Mouse (Mus musculus): ENCODE data around the gene Fam163b.

Gene Fam163b

DNA sequence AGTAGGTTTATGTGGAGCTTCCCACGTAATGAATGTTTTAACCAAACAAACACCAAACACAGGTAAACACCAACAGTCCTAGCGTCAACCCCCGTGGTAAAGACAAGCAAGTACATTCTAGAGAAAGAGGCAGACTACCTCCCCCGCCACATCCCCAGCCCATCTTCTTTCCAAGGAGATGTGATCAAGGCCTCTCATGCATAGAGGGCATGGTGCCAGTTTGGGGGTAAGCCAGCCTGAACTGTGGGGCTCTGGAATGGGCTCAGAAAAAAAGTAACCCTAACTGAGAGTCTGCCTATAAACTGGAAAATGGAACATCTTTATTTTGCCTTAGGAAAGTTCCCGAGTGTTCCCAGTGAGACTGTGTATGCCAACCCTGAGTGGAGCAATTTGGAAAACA, 6.4 kb downstream of the Fam163b start:
- no peak for DNase-seq (ENCODE audit: low read depth, low spot score)

DNA sequence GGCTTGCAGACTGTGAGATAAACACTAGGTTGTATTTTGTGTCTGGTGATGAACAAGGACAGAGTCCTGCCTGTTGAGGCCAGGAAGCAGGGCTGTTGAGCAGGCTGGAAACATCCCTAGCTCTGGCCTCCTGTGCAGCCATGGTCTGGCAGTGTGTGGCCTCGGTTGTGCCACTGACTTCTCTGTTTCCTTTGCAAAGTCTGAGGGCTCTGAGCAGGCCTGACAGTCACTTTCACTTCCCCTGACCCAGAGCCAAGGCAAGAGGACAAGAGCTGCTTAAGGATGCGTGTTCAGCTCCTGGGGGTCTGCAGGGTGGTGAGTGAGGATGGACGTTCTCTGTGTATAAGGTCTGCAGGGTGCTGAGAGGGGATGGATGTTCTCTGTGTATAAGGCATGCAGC, 13.3 kb downstream of the Fam163b start:
- DNase-seq (ENCODE audit: low read depth, low spot score) = no peak

DNA sequence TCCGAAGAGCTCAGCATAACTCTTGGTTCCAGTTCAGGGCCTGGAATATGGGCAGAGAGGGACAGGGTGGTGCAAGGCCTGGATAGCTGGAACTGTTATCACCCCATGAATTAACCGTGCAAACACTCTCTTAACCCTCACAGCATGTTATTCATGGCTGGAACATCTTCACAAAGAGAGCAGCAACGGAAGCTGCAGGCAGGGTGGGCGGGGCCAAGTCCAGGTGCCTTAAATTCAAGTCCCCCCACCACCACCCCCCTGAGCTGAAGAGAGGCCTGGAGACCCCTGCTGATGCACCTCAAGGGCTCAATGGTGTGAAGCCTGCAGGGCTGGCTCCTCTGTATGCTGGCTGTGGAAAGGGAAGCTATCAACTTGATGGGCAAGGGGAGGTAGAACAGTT, 15.8 kb downstream of the Fam163b start:
- no peak for DNase-seq (ENCODE audit: low read depth, low spot score)

DNA sequence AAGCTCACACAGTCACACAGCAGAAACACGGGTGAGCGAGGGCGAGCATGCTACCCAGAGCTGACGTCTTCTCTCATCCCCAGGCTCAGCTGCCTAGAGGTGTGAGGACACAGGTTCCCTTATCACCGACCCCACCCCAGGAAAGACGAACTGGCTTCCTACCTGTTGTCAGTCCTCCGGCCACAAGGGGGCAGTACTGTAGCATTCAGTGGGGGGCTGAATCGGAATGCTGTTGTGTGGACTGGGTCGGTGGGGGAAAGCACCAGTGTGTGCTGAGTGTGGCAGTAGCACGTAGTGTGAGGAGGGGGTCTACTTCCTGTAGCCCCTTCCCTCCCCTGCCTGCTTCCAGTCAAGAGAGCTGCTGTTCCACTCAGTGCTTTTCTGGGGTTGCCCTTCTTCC, 16.3 kb downstream of the Fam163b start:
- DNase-seq (ENCODE audit: low read depth, low spot score) = peak; percentile 74

DNA sequence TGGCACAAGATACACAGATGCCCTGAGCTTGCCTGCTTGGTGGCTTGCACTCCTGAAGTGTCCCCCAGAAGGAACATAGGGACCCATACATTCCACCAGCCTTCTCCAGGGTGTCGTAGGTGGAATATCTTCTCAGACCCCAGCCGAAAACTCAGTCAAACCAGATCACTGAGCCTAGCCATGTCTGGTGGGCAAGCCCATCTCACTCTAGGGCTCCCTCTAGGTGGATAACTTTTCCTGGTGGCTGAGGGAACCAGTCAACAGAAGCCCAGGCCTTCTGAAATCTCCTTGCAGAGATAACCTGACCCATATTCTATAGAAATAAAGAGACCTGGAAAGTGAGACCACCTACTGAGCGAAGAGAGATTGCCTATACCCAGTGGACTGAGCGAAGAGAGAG, 19.2 kb downstream of the Fam163b start:
- DNase-seq (ENCODE audit: low read depth, low spot score) = no peak

DNA sequence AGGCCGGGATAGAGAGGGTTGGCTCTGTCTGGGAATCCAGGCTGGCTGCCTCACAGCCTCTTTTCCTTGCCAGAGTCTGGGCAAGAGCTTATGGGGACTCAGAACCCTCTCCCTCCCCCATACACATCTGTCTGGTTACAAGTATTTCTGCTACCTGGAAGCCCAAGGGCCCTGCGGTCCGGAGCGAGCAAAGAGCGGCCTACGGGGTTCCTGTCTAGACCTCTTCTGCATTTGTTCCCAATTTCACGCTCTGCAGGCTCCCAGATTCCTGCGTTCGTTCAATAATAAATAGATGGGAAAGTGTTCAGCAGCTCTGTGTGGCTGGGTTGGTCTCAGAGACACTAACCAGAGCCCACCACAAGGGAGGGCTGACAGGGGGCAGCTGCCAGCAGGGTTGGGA, 19.7 kb downstream of the Fam163b start:
- no peak for DNase-seq (ENCODE audit: low read depth, low spot score)

DNA sequence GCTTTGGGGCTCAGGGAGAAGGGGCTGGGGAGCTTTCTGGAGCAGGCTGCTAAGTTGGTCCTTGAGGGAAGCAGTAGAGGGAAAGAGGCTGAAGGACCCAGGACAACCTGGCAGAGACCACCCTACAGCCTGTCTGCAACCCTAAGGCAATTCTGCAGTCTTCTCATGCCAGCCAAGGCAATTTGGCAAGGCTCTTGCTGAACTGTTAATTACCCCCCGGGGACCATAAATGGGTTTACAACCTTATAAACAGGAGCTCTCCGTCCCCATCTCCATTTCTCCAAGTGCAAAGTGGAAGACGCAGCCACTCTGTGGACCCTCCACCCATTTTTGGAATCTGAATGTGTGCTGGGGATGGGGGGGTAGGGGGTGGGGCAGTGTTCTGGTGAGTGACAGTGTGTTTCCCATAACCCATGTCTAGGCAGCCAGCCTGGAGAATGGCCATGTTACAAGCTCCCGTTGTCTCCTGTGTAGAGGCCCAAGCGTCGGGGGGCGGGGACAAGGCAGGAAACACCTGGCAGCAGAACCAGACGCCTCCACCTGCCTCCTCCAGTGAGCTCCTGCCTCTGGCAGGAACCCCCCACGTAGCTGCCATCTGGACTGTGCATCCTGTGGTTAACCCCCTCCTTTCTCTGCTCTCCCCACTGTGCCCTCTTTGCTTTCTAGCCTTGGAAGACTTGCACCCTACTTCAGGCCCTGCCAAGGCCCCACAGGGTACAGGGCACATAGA, 20.5 kb downstream of the Fam163b start:
- DNase-seq (ENCODE audit: low read depth, low spot score) = no peak

DNA sequence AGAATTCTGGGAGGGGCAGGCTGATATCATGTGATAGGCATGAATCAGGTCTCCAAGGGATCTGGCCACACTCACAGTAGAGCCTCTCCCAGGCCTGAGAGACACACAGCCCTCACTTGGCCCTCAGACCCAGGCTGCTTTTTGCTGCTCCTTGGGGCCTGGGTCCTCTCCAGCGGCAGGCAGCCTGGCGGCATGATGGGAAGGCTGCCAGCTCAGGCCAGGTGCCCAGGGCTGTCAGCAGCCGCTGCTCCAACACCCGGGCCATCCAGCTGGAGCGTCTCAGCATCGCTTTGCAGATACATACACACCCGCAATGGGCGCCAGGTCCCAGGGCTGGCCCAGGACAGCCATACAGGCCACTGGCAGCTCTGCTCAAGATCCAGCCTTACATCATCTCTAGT, 22.1 kb downstream of the Fam163b start:
- DNase-seq (ENCODE audit: low read depth, low spot score) = no peak

DNA sequence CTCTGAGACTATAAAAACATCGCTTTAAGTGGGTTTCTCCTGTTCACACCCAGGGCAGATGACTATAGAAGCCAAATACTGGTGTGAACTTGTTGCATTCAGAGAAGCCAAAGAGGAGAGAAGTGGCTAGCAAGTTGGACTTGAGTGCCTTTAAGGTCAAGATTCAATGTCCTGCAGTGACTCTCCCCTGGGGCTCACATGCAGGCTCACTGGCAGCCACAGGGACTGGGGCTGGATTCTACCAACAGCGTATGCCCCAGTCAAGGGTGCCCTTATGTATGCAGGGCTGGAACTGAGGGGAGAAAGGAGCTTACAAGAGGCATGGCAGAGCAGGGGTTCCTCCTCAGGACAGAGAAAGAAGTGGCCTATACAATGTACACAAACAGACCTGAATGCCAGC, 22.5 kb downstream of the Fam163b start:
- DNase-seq (ENCODE audit: low read depth, low spot score) = no peak

DNA sequence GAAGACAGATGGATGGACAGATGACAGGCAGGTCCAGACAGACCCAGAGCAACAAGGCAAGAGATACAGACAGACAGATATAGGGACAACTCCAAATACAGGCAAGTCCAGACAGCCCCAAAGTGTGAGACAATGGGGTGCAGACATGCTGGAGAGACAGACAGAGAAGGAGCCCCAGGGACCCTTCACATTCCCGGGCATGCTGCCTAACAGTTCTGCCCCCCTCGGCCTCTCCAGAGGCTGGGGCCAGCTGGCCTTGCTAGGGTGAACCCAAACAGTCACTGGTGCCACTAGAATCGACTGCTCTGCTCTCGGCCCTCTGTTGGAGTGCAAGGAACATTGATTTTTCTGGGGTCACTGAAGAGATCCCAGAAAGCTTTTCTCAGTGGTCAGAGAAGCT, 23.8 kb downstream of the Fam163b start:
- DNase-seq (ENCODE audit: low read depth, low spot score) = no peak

DNA sequence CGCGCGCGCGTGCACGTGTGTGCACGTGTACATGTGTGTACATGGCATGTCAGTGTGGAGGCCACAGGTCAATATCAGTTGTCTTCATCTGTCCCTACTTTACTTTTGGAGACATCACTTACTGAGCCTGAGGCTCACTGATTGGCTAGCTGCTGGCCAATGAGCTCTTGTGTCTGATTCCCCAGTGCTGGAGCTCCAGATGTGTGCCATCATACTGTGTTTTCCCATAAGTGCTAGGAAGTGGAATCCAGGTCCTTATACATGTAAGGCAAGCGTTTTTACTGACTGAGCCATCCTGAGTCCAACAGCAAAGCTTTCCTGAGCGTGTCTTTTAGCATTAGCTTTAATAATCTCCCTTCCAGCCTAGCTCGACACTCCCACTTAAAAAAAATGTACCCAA, 28.1 kb downstream of the Fam163b start:
- no peak for DNase-seq (ENCODE audit: low read depth, low spot score)

DNA sequence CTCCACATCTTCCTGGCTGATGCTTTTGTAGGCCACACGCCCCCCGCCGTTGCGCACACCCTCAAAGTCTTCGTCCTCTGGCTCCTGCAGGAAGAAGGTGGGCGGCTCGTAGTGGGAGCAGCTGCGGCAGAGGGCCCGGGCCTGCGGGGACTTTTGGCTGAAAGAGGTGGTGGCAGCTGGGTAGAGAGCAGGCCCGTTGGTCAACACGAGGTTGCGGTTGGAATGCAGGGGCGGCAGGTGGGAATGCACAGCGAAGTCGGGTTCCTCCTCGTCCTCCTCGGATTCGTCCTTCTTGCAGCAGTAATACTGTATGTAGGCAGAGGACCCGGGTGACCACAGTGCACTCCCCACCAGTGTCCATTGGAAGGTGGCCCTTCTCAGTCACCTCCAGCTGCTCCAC, 29.7 kb downstream of the Fam163b start:
- peak; percentile 27 for DNase-seq (ENCODE audit: low read depth, low spot score)

DNA sequence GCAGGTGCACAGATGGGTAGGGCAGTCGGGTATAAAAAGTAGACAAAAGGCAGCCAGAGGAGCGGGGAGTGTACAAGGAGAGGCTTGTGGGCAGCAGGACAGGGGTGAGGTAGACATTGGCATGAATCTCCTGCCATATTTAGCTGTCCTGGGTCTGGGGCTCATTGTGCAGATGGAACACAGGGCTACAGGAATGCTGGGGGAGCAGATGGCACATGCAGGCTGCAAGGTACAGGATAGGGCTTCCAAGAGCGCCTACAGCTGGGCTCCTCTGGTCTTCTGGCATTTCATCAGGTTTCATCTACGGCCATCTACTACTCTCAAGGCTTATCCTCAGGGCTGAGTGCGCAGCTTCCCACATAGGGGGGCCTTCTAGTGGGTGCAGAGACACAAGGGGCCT, 33.2 kb downstream of the Fam163b start:
- no peak for DNase-seq (ENCODE audit: low read depth, low spot score)

DNA sequence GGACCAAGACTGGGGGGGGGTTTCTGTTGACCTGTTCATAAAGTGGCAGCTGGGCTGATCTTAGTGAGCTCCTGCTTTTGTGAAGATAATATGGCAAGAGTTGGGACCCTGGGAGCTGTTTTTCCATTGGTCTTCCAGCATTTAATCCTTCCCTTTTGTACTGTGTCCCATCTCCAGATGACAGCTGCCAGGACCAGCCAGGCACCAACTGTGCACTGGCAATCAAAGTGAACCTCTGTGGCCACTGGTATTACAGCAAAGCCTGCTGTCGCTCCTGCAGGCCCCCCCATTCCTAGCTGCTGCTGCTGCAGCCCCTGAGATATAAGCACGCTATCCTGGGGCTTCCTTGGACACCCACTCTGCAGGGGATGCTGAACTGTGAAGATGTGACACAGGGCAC, 34.1 kb downstream of the Fam163b start:
- DNase-seq (ENCODE audit: low read depth, low spot score) = no peak

DNA sequence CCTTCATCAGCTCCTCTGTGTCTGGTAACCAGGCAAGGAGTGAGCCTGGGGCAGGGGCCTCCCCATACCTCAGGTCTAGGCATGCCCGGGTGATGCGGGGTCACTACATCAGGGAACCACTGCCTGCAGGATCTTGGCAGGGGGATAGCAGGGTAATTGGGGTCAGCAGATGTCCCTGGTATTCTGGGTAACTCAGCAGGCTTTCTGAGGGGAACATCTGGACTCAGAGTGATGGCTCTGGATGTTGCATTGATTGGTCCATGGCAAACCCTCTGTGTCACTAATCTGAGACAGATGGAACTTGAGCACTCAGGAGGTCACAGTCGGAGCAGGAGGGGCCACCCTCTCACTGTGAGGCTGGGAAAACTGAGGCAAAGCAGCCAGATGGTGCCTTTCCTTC, 35.5 kb downstream of the Fam163b start:
- DNase-seq (ENCODE audit: low read depth, low spot score) = no peak

DNA sequence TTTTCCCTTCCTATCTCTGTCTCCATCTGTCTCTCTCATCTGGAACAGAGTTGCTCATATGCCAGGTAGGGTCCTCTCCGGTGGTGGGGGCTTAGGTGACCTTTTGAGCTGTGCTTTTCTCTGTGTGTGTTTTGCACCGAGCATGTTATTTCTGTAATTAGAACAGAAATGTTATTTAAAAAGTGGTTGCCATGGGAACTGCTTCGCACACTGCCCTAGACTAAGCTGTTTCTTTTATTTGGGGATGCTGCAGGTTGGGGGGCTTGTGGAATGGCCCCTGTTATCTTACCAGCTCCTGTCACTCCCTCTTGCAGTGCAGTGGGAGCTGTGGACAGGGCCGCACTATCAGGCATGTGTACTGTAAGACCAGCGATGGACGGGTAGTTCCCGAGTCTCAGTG, 38.7 kb downstream of the Fam163b start:
- DNase-seq (ENCODE audit: low read depth, low spot score) = no peak

DNA sequence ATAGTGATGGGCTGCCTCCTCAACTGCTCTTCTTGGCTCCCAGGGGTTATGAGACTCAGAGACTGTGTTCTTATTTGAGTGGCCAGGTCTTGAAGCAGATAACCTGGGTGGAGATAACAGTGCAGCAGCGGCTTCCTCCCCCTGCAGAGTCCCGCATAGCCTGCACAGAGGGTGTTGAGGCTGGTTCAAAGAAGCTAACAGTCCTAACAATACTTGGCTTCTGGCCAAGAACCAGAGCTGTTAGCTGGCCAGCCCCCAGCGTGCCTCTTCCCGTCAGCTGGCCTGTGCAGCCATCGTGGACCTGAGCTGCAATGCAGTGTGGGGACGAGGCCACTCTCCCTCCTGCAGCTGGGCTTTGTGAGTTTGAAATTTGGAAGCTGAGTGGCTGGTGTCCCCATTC, 44.5 kb downstream of the Fam163b start:
- DNase-seq (ENCODE audit: low read depth, low spot score) = no peak

DNA sequence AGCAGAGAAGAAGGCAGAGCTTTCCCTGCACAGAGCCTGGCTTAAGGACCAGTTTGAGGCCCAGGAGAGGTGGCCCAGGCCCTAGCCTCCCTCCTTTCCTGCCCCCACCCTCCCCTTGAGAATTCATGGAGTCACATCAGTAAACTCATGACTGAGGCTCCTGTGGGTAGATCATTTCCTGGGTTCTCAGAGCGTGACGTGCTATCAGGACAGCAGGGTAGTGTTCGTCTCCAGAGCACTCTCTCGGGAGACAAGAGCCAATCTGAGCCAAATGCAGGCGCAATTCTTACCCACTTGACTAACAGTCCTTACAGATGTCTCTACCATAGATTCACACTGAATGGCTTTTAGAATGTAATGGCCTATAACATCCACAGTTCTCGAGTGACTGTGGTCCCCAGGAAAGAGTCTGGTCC, 45.0 kb downstream of the Fam163b start:
- no peak for DNase-seq (ENCODE audit: low read depth, low spot score)

DNA sequence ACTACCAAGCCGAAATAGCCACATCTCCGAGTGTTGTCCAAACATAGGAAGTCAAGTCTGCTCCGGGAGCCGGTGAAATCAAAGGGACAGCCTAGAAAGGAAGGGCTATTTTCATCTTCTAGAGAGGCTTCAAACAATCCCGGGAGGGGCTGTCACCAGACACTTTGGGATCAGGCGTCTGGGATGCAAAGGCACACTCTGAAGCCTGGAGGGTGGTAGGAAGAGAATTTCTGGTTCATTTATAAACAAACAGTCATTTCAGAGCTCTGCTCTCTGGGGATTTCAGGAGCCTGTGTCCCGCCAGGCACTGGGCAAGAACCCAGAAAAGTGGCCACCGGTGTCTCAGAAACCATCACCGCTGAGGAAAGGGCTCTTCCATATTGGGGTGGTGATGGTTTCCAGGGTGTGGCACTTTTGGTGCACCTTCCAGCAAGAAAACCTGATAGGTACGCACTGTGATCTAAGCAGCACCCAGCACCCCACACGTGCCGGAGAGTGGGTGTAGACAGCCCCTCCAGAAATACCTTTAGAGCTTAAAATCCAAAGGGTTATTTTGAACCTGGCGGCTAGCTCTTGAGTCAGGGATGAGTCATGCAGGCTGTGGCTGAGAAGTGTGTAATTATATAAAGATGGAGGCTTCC, 45.8 kb downstream of the Fam163b start:
- no peak for DNase-seq (ENCODE audit: low read depth, low spot score)

DNA sequence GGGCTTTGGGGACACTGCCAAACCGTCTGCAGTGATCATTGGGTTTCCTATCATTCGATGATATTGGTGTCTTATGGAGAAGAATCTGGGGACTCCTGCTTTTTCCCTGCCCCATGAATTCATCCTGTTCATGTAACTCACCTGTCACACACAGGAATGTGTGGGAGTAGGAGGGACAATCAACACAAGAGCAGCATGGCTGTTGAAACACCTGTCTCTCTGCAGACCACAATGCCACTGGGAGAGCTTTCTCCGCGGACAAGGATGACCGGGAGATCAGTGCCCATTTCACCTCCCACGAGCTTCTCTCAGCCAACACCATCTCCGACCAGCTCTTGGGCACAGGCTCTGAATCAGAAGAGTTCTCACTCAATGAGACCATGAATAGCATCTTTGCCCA, 47.1 kb downstream of the Fam163b start:
- DNase-seq (ENCODE audit: low read depth, low spot score) = no peak

DNA sequence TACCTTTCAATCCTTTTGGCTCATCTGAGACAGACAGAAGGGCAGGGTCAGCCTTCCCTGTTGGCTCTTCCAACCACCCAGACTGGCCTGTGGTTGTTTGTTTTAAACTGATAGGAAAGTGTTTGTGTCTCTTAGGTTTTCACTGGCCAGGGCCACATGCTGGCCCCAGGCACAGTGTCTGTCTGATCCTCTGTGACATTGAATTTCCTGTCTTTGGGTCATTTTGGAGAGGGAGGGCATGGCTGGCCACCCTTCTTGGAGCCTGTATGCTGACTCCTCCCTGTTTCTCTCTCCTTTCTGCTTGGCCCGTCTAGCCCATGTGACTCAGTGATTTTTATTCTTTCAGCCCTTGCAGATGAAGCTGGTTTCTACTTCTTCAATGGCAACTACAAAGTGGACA, 53.1 kb downstream of the Fam163b start:
- no peak for DNase-seq (ENCODE audit: low read depth, low spot score)

DNA sequence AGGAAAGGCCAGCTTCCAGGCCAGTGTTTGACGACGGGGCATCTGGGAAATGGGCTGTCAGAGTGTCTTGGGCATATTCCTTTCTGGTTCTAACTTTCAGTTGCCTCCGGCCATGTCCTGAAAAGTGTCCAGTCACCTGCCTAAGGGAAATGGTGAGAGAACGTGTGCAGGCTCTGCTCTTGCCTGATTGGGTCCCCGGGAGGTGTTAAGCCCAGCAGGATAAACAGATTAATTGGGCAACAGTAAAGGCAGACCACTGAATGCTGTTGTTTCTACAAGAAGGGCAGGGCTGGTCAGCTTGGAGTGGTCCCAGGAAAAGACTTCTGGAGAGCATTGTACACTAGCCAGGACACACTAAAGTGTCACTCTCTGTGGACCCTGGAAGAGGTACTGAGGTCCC, 53.6 kb downstream of the Fam163b start:
- no peak for DNase-seq (ENCODE audit: low read depth, low spot score)

DNA sequence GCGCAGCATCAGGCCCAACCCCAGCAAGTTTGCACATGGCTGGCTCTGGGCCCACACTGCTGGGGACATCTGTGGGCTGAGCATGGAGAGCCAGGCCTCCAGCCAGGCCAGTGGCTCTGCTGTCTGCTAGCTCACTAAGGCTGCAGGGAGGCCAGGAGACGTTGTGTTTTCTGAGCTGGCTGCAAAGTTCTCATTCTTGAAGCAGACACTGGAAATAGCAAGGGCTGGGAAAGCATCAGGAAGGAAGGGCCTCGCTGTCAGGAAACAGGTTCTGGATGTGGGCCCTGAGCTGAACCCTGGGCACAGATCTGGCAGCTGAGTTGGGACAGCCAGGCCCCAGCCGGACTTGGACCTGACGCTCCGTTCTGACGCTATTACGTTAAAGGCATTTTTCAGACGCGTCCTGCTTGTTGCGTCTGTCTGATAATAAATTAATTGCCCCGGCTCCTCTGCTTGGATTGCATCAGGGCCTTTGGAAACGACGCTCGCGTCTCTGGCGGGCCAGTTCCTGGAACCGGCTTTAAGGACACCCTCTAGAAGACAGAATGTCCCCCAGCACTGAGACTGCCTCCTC, 54.1 kb downstream of the Fam163b start:
- DNase-seq (ENCODE audit: low read depth, low spot score) = no peak

Measured in ZHBTc4 (cell line).